Mouse (Mus musculus) layer of hippocampus, adult 8-10 months (tissue): Measurements from ENCODE around the gene Ttc30a2. TPM values are rescaled to one million over a fixed set of nuclear protein-coding genes. Genes with fewer than 3 reads are reported as not detected.
"Not testable (repeated sequence)": the region's sequence is repeated elsewhere in the genome, so short reads cannot be mapped to it uniquely, and the experiment has no call there.

Experiments used
- DNase-seq, 2 experiments: peaks; one replicate each; pipeline ENCODE4 v3.0.0; 2022; ENCODE audit warnings: low spot score in 2 of 2
- total RNA-seq, 4 experiments: library from RNA; stranded (reverse); gene quantifications; 2 replicates each; pipeline ENCODE4 v1.2.4; 2022

The Ttc30a2 gene
- total RNA-seq, 4 experiments from 2014 or later = 0.25 to 0.43 TPM; not detected in 2

DNA sequence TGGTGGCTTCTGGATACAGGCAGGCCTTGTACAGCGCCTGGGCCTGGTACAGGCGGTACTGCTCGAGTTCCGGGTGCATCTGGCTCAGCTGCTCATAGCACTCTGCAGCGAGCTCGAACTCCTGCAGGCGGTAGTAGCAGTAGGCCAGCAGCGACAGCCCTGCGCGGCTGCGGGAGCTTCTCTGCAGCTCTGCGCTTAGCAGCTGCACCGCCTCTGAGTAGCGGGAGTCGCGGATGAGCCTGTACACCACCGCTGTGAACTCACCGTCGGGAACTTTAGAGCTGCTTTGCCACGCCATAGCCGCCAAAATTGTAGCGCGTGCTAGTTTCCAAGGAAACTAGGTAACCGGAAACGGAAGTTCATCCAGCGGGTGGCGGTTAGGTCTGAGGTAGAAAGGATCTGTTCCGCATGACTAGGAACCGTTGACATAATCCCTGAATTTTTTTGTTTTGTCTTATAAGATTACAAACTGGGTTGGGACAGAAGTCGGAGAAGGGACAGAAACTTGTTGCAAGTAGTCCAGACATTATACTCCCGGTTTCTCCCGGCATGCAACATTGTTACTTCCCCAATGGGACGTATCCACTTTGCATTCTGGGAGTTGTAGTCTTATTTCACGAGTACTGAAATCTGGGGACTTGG, 3.6 kb upstream of the Ttc30a2 start, which contains the start of gene Ttc30a1:
Gene Ttc30a1, minus strand, starts transcription at position 528 of the 642 bp plus-strand sequence.
- peak; percentile 76 to 77 for DNase-seq

- DNase-seq = not testable (repeated sequence)
Observed at GRCm38 (mm10) chr2:75980933-75981439, 3.0 kb upstream of the Ttc30a2 start.

- not testable (repeated sequence) for DNase-seq
Observed at GRCm38 (mm10) chr2:75976070-75976469, 1.9 kb downstream of the Ttc30a2 start.

- DNase-seq = no peak
Observed at GRCm38 (mm10) chr2:75974131-75974530, 3.8 kb downstream of the Ttc30a2 start.

- DNase-seq = peak; percentile 75 to 80
Observed at GRCm38 (mm10) chr2:75964972-75965371, 13.0 kb downstream of the Ttc30a2 start.

- peak in 1 of 2 experiments; percentile 30 for DNase-seq
Observed at GRCm38 (mm10) chr2:75964512-75964911, 13.5 kb downstream of the Ttc30a2 start.

DNA sequence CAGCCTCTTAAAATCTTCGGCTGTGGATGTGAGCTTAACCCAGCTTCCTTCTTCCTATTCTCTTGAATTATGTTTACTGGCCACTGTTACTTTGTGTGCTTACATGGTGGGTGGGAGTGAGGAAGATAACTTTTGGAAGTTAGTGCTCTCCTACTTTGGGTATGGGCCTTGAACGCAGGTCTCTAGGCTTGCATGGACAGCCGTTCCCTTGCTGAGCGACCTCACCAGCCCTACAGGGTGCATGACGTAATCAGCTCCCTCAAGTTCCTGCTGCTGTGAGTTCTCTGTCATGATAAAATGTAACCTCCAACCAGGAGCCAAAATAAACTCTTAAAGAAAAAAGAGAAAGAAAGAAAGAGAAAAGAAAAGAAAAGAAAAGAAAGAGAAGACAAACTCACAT, 13.9 kb downstream of the Ttc30a2 start:
- DNase-seq = no peak

DNA sequence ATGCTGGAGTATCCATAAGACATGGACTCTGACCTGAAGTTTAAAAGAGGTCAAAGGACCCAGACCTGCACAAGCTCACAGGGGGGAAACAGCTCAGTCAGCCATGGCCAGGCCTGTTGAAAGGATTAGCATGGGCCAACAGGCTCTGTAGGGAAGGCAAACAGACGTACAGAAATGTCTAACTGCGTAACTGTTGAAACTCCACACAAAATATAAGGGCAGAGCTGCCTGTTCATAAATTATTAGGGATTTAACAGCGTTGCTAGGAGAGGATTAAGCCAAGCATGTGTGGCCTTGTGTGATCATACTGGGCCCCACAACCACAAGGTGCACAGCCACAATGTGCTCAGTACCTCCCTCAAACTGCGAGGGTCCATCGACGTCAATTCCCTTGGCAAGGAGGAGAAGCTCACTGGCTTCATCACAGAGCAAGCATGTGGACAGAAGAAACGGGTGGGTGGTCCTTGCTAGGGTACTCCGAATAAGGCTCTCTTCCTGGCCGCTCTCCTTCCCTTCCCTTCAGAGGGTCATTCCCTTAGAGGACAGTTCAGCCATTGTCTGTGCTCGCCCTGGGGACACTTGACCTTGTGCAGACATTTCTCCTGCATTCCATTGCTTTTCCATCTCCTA, 14.6 kb downstream of the Ttc30a2 start:
- DNase-seq = no peak

- DNase-seq = no peak
Observed at GRCm38 (mm10) chr2:75960366-75961330, 17.3 kb downstream of the Ttc30a2 start.

DNA sequence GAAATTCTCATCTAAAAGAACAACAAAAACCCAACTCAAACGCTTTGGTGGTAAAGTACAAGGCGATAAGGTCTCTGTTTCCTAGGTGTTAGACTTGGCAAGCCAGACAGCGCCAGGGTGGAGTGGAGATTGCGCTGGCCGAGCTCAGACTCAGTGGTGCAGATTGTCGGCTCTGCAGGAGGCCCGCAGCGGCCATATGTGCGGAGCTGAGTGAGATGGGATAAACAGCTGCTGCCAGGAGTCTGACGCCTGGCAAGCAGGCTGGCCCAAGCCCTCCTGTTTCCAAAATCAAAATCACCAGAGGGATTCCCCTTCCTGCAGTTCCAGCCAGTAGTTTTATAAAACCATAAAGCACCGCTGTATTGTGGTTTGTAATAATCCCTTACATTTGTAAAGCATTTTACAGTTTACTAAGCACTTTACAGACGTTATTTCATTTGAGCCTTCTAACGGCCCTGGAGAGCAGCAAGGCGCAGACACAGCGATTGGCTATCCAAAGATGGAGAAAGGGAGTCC, 18.1 kb downstream of the Ttc30a2 start:
- DNase-seq = peak in 1 of 2 experiments; percentile 37

DNA sequence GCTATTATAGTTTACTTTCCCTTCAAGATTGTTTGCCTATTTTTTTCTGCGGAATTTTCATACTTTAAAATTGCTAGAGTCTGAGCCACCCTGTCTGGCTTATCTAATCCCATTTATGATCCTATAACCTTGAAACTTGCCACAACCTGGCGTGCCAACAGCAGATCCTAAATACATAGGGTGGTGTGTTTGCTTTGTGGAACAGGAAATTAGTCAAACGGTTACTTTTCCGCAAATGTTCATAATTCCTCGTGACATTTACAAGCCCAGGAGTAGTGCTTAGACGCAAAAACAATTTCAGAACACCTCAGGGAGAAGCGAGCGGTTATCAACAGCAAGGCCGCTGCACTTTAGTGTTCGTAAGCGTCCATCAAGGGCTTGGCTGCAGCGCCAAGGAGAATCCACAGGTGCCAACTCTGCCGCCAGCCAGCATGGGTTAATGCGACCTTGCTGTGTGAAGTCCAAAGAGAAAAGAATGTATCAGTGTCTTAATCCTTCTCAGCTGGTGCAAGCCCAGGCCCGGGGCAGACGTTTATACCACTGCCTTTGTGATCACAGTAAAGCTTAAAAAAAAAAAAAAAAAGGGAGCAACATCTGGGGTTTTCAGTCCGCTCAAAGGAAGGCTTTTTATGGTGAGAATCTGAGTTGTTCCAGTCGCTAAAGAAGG, 18.7 kb downstream of the Ttc30a2 start:
- no peak for DNase-seq

- no peak for DNase-seq
Observed at GRCm38 (mm10) chr2:75955709-75956108, 22.3 kb downstream of the Ttc30a2 start.

DNA sequence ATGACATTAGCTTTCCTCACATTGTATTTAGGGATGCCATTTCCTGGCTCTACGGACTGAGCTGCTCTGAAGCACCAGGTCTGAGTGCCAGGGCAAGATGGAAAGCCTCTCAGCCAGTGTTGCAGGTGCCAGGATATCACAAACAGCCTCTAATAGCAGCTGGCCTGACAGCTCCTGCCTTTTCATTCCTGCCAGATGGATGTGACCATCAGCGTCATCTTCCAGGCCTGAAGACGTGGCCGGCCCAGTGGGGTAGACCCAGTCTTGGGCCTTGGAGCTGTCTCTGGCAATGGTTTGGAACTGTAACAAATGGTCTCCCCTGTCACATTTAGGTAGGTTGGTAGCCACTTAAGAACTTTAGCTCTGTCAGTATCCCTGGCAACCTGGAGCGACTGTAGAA, 24.6 kb downstream of the Ttc30a2 start:
- DNase-seq = no peak

DNA sequence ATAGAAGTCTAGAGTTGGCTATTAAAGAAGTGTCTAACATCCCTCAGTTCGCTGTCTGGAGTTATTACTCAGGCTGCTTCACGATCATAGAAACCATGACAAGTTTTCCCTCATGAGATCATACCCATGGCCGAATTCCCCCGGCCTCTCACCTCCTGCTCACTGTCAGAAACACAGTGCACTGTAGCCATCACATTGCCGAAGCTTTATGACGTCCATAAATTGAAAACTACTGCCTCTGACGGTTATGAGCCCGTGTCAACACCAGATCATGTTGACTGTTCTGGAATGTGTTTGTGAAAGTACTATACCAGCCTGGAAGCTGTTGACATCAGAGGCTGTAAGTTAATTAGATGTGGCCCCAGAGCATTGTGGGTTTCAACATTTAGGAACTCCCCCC, 27.3 kb downstream of the Ttc30a2 start:
- no peak for DNase-seq

DNA sequence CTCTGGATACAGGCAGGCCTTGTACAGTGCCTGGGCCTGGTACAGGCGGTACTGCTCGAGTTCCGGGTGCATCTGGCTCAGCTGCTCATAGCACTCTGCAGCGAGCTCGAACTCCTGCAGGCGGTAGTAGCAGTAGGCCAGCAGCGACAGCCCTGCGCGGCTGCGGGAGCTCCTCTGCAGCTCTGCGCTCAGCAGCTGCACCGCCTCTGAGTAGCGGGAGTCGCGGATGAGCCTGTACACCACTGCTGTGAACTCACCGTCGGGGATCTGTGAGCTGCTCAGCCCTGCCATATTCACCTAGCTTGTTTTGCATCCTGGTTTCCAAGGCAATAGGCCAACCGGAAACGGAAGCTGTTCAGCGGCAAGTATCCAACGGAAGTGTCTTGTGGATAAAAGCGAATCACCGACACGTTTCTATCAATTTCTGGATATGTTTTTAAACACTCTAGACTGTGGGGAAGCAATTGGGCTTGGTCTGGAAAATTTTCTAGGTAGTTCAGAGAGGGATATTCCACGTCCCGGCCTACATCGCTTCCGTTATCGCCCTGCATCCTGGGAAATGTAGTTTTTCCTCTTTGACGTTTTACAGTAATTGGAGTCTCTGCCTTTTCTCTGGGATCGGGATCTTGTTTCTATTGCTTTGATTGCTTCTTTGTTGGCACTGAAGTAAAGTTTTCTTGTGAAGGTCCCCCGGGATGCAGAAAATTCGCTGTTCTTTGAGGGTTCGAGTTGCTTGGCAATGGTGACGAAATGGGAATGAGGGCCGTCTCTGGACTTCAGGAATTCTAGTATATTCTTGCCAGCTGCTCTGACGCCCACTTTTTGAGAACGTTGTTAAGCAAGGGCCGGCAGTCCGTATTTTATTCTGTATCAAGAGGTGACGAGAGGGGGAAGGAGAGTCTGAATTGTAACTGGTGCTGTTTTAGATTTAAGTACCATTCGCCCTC, 39.6 kb downstream of the Ttc30a2 start, which contains the start of gene Ttc30b:
Gene Ttc30b, minus strand, starts transcription at position 469 of the 947 bp plus-strand sequence.
- DNase-seq = peak; percentile 72 to 81

DNA sequence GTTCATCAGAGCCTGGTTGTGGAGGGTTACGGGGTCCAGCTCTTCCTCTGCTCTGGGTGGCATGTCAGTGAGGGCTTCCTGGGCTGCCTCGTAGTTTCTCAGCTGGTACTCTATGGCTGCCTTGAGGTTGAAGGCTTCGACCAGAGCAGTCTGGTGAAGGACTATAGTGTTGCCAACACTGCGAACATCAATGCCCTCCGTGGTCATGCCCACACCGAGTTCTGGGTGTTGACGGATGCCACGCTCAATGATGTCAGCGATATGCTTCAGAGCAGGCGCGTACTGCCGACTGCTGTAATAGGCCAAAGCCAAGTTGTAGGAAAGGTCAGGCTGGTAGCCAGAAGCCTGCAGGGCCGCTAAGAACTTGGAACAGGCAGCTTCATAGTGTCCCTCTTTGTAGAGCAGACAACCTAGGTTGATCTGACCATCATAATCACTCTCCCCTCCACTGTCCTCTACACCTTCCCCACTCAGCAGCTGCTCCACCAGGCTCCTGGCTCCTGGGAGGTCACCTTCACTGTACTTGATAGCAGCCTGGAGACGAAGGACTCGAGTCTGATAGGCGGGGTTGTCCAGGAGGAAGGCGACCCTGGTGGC, 40.4 kb downstream of the Ttc30a2 start:
- DNase-seq = not testable (repeated sequence)

DNA sequence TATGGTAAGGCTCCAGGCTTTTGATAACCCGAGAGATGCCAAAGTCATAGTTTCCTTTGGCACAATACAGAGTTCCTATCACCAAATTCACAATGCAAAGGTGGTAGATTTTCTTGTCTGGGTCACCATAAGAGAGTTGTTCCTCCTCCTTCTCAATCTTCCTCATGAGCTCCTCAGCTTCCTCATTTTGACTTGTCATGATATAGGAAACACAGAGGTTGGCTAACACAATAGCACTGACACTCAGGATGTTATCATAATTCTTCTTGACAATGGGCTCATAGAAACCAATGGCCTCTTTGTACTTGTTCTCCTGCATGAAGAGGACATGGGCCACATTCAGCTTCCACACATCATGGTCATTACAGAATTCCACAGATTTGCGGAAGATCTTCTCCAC, 41.3 kb downstream of the Ttc30a2 start:
- not testable (repeated sequence) for DNase-seq

DNA sequence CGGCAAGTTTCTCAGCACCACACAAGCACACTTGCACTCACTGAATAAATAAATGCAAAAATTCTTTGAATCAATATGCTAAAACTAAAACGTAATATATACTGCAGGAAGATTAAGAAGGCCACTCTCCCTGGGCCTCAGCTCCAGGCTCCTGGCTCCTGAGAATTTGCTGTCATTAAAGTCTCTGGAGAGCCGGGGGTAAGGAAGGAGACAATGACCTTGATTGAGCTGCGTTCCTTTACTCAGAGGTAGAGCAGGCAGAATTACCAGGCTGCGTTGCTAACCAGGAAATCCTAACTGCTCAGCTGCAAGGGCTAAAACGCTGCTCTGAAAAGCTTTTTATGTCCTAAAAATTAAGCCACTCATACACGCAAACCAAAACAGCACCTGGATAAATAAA, 44.4 kb downstream of the Ttc30a2 start:
- DNase-seq = no peak

- no peak for DNase-seq
Observed at GRCm38 (mm10) chr2:75930941-75931340, 47.0 kb downstream of the Ttc30a2 start.
